Mouse (Mus musculus) adrenal gland, postnatal 4 days (tissue): ENCODE data around the gene Cachd1. TPM values are rescaled to one million over a fixed set of nuclear protein-coding genes. Genes with fewer than 3 reads are reported as not detected.

Source experiments
- DNase-seq, 2 experiments: peaks; one replicate each; pipeline ENCODE4 v3.0.0; 2021 to 2022; ENCODE audit warnings: low spot score in 2 of 2, mixed read lengths in 2 of 2
- total RNA-seq, 2 experiments: library from RNA; stranded (reverse); gene quantifications; 2 replicates each; pipeline ENCODE4 v1.2.3; 2021

The Cachd1 gene
- total RNA-seq, 2 experiments from 2014 or later, result 14.6 to 16.7 TPM

DNA sequence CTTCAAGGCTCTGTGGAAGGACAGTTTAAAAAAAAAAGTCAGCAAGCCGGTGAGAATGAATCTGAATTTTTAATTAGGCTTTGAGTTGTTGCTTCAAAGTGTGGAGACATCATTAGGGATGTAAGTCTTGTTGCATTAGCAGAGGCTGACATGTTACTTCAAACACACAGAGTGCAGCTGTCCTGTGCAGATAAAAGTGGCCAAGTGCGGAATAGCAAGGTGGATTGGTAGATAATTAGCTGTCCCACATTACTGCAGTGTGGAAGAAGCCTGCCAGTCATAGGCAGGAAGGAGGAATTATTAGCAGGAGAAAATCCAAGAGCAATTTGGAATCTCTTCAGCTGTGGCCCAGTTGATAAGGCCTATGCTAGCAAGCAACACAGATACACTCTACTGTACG, 10.7 kb downstream of the Cachd1 start:
- DNase-seq, result no peak

DNA sequence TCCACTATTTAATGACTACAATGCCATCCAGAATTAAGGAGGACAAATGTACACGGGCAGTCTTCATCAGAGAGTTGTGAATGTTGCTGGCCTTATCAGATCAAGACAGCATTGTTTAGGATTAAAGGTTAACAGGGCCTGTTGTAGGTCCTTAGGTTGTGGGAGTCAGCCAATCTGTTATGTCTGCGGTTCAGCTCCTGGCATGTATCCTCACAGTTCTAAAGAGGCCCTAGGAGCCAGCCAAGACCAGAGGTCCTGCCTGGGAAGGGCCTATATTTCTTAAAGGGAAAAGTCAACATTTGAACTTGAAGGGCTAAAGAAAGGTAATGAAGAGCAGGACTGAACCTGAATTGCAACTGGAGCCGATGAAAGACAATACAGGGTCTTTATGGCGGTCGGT, 13.7 kb downstream of the Cachd1 start:
- no peak for DNase-seq

DNA sequence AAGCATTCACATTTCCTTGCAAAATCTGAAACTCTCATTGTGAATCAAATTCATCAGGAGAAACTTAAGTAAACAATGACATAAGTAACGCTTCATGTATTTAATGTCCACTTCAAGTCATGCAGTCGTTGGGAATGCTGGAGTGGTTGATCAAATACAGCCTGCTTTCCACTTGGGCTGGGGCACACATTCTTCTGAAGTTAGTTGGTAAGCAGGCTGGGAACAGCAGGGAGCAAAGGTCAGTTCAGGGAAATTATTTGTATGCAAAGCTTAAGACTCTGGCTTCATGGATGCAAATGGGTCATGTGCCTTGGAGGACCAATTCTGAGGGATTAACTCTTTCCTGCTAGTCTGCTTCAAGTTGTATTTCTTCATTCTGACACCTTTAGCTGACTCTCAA, 16.7 kb downstream of the Cachd1 start:
- DNase-seq, result no peak

DNA sequence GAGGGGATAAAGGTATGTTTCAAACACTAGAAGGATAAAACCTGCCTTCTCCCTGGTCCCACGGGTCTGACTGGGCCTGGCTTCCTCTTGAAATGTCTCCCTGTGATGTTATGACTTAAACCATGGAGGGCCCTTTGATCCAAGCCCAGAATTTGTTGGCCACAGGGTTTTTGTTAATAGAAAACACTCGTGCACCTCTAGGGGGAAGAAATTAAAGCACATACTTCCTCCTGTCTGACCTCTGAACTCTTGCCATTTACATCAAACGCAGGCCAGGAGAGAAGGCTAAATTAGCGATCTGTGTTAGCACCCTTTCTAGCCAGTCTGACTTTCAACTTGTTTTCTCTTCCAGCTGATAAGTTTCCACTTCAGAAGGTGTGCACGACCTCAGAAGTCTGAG, 19.0 kb downstream of the Cachd1 start:
- DNase-seq, result no peak

DNA sequence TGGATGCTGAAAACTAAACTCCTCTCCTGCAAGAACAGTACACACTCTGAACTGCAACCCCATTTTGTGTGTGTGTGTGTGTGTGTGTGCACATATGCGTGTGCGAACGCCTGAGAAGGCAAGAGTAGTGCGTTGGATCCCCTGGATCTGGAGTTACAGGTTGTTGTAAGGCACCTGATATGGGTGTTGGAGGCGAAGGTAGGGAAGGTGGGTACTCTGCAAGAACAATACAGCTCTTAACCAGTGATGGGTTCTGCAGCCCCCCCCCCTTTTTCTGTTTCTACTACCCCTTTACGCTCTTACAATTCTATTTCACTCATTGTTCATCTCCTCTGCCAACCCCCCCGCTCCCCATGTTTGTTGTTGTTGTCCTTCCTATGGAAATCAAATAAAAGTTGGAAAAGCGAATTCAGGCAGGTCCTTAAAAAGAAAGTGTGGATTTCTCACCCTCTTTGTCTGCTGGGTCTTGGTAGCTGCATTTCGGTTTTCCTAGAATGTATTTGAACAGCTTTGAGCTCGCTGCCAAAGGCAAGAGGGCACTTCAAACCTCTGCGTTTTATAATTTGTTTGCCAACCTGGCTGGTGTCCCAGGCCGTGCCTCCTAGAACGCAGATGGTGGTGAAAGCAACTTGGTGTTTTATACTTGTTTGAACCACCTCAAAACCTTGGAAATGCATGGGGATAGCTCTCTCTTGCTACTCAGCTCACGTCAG, 24.4 kb downstream of the Cachd1 start:
- no peak for DNase-seq

DNA sequence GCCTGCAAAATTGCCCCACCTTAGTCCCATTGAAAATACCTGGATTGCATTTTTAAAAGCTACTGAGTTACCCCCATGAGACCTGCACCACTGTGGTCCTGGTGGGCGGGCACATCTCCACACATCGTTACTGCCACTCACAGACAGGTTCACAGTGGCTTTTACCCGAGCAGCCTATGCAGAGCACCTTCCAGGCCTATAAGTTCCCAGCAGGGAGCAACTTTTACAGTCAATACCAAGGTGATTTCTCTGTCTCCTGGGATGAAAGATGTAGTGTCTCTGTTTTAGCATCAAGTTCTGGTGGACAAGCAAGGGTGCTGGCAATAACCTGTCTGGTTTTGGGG, 24.9 kb downstream of the Cachd1 start:
- DNase-seq, result no peak

DNA sequence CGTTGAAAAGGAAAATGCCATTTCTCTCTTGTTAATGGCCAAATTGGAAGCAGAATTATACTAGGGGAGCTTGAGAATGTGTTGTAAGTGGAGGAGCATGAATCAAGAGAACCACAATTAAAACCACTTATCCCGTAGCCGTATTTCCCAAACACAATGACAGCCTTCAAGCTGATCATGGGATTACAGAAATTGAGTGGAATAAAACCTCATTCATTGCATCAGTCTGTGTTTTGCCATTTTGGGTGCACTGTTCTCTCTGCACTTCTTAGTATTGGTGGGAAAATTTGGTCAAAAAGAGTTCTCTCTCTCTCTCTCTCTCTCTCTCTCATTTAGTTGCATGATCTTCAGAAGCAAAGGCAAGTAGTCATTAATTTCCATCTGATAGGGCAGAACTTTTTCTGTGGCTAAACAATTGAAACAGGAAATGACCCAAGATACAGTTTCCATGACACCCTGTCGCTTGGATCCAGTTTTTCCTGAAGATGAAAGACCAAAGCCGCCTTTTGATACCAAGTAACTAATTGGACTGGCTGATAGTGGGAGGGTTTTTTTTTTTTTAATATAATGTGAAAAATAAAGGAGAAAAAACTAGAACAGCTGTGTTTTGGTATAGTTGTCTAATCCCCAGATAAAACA, 34.7 kb downstream of the Cachd1 start:
- DNase-seq, result no peak

DNA sequence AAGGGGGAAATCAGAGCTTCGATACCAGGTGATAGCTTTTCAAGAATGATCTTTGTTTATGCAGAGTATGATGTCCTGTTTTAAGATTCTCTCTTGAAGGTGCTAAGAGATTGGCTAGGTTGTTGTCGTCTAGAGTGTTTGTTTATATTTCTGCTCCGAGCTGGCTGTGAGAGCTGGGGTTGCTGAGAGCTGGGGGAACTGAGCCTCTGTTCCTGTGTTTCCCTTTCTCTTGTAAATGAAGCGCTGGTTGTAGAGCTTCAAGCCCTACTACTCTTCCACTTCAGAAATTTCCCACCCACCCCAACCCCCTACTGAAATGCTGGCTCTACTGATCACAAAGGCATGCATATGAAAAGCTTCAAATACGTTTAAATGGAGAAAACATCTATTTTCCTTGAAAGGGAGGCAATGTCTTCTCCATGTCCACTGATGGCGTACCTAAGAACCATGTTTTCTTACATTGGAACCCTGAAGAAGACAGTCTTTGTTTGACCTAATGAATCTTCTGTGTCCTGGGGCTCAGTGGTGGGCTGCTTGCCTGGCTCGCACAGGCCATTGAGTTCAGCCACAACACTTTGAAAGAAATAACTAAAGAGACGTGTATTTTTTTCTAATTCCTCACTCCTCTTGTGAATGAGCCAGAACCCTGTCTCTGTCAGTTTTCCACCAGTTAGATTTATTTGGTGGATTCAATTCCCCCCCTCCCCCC, 35.5 kb downstream of the Cachd1 start:
- no peak for DNase-seq

DNA sequence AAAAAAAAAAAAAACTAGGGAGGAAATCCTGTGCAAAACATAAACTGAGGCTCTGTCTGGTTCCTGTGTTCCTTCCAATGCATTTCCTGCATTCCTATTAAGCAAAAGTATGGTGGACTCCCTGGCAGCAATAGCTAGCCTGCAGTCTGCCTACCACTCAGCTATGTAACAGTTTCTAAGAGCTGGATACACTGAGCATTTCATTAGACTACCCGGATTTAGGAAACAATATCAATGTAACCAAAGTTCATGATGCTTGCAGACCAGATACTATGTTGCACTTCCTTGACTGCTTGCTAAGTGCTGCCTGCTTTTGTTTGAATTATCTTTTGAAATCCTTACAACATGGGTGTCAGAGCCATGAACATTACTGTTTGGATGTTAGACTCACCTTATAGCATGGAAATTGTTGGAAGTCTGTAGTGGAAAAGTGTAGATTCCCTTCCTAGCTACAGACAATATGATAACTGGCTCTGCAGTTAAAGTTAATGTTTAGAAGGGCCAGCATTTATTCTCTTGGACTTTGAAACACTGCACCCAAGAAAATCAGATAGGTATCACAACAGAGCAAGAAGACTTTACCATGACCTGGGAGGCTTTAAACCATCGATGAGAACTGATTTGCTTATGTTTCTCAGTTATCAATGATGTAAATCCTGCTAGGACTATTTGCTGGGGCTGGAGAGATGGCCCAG, 37.4 kb downstream of the Cachd1 start:
- no peak for DNase-seq

DNA sequence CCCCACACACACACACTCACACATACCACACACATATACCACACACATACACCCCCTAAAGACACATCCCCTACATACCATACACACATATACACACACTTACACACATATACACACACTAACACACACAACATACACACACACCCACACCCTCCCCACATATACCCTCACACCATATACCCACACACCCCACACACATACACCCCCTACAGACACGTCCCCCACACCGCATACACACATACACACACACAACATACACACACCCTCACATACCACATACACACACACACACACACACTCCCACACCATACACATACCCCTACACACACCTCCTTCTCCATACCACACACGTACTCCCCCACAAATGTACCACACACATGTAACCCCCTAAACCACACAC, 42.8 kb downstream of the Cachd1 start:
- DNase-seq, result no peak

DNA sequence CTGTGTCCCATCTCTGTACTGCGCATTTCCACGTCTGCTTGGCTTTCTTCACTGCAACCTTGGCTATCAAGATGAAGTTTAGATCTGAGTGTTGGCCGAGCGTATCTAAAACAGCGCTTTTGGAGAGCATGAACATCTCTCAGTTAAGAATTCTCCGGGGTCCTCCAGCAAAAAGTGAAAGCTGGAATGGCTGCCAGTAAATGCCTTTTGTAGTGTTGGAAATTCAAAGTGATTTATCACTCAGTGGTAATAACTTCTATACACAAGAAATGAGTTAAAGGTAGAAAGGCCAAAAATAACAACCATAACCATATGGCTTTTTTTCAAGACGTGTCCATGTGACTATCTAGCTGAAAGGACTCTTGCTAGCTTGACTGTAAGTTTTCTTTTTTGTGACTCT, 46.1 kb downstream of the Cachd1 start:
- no peak for DNase-seq

DNA sequence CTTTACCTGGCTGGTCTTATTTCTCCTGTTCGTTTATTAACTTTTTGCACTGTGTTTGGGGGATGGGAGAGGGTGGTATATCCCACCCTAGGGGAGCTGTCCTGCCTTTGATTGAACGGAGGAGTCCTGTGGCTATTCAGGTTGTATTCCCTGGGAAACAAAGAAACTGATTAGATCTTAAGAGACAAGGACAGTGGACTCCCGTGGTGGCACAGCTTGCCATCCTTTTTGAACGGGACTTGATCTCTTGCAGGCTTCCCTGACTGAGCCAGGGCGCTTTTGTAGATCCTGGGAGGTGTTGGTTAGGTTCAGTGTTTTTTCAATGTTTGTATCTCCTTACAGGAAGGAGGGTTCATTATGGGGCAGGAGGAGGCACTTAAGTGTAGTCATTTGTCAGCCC, 50.9 kb downstream of the Cachd1 start:
- no peak for DNase-seq

DNA sequence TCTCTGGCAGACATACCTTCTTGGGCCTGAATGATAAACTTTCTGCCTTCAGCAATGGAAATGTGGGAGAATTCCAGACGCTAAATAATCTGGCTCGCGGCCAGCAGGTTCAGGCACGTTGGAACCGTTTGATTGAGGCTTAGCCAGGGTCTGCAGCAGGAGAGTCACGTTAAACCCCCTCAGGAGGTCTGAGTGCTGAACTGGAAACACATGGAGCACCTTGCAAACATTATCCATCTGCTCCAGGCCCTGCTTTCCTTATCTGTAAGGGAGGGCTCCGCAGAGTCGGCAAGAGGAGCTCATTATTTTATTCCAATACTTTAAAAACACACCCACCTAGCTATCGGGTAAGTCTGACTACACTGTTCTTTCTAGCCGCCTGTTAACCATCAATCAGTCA, 52.3 kb downstream of the Cachd1 start:
- DNase-seq, result no peak

DNA sequence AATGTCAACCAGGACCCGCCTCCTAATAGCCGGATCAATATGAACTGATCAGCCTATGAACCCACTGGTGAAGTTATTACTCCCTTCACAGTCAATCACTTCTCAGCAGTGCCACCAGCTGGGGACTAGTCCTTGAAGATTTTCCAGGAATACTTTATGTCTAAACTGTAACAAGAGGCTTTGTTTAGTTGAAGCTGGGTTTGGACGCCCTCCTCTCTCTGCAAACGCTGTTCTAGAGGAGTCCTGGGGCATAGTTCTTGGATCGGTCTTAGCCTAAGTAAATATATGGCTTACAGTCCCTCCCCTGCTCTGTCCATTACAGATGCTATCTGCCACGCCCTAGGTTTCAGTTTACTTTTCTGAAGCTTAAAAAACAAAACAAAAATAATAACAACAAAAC, 60.7 kb downstream of the Cachd1 start:
- DNase-seq, result no peak

DNA sequence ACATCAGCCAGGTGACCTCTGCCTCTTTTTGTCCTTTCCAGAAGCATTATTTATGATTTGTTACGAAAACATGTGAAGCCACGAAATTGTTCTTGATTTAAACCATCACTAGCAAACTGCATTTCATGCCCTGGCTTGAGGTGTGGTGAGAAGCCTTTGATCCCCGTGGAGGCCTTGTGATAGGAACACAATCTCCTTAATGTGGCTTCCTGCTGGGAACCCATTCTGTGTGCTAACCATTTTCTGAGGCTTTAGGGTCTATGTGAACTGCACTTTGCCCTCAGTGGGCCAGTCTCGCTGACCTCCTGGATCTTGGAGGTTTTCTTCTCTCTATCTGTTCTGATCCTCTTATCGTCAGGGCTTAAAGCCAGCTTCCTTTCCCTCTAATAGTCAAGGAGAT, 66.2 kb downstream of the Cachd1 start:
- no peak for DNase-seq

DNA sequence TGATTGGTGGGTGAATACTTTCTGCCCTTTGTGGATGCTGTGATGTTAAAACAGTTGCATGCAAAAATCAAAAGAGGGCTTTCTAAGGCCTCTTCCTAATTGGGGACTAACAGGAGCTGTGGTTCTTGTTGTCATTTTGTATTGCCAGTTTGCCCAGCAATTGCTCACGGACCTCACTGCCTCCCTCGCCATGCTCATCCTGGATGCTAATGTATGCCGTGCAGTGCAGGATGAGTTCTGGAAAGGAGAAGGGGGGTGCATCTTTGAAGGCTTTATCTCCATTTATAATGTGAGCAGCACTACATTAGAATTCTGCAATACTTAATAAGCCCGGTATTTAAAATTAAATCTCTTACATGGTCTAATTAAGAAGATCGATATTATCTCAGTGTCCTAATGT, 66.6 kb downstream of the Cachd1 start:
- no peak for DNase-seq

DNA sequence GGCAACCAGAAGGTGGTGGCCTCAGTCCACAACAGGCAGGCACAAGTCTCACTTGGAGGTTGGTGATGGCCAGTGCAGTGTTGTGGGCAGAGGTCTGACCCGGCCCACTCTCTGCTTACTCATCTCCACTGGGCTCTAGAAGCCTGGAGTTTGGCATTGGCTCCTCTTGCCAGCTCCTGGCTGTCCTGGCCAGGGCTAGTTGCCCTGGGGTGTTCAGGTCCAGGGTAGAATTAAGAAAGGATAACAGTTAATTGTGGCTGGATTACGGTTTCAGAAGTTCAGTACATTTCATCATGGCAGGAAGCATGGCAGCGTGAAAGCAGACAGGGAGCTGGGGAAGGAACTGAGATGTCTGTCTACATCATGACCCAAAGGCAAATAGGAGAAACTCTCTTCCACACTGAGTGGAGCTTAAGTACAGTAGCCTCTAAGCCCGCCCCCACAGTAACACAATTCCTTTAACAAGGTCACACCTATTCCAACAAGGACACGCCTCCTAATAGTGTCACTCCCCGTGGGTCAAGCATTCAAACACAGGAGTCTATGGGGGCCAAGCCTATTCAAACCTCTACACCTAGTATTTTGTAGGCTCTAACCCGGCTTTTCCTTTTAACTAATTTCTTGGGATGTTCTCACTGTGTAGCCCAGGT, 74.5 kb downstream of the Cachd1 start:
- DNase-seq, result no peak

DNA sequence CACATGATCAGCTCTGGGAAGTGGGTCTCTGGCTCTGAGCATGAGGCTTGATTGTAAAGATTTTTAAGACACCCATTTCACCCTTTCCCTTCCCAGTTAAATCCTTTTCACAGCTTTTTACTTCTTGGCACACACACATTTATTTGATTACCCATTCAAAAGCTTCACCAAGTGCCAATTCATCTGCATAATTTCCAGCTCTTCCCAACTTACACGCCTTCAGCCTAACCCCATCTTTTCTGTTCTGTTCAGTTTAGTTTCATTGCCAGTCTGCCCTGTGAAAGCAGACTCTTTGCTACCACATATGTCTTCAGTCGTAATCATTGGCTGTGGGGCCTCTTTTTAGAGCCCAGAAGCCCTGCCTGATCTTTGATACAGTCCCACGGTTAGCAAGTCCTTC, 76.0 kb downstream of the Cachd1 start:
- no peak for DNase-seq

DNA sequence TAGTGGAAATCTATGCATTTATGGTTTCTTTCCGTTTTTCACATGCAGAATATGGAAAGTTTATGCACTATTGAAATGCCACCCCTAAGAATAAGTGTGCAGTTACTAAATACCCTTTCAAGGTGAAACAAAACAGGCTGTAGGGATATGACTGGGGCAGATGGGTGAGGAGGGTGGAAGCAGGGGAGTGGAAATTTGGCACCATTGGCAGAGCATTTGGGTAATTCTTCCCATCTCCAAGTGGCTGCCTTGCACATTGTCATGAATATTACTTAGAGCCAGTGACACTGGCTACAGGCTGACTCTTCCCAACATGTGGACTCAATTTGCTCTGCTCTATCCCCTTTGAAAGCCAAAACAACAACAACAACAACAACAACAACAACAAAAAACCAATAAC, 77.0 kb downstream of the Cachd1 start:
- no peak for DNase-seq

DNA sequence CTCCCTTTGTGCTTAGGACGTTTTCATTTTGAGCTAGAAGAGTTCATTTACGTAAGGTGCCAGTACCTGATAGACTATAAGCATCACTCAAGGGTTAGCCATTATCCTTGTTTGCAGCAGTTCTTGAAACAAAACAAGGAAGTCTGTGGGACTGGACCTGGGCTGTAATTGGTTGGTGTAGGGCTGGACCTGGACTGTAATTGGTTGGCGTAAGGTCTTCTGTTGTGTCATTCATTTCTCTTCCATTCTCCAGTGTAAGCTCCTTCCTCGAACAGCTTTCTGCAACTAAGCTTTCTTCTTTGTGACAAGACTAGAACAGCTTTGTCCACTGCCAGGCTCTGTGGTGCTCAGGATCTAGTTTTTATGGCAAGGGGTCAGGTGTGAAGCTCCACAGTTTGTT, 78.9 kb downstream of the Cachd1 start:
- no peak for DNase-seq

DNA sequence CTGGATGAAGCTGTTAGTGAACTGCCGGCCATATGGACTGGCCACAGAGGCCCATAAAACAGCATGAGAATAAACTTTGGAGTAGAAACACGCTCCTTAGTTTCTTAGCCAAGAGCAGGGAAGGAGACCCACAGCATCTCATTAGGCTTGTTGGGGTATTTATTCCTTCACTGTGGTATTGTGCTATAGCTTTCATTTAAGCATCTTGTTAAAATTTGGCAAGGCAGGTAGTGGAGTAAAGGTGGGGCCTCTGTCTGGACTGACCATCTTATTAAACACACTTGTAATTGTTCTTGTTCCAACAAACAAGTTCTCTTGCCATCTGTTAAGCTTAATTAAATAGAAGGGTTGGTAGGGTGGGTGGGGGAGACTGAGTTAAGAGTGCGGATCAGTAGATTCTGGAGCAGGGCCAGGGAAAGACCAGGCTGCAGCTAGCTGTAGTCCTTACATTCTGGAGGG, 81.0 kb downstream of the Cachd1 start:
- DNase-seq, result no peak
